Mouse (Mus musculus) myocyte (in vitro differentiated cells): Measurements from ENCODE around the gene Actr1b. TPM values are rescaled to one million over a fixed set of nuclear protein-coding genes. Genes with fewer than 3 reads are reported as not detected.

Experiments
- H3K27me3 ChIP-seq: one replicate; pipeline ENCODE4 v1.6.1; 2011; ENCODE audit not compliant: control insufficient read depth, insufficient read depth, insufficient read length
- H3K36me3 ChIP-seq: one replicate; pipeline ENCODE4 v1.6.1; 2011; ENCODE audit not compliant: control insufficient read depth, insufficient read depth
- H3K4me2 ChIP-seq: one replicate; pipeline ENCODE4 v1.6.1; 2011; ENCODE audit warnings: low read depth, control low read depth
- H3K4me3 ChIP-seq: one replicate; pipeline ENCODE4 v1.5.1; 2011; ENCODE audit warnings: mild to moderate bottlenecking, control low read depth, moderate library complexity
- H3K79me2 ChIP-seq: one replicate; pipeline ENCODE4 v1.6.1; 2011; ENCODE audit not compliant: control insufficient read depth, insufficient read depth
- H3ac ChIP-seq: one replicate; pipeline ENCODE4 v1.6.1; 2011; ENCODE audit not compliant: control insufficient read depth, insufficient read length
- CEBPB ChIP-seq: IDR thresholded peaks from 2 replicates; pipeline ENCODE4 v1.6.1; 2011; ENCODE audit warnings: mild to moderate bottlenecking, moderate library complexity; ENCODE audit not compliant: poor library complexity, insufficient read depth, severe bottlenecking
- E2F4 ChIP-seq: IDR thresholded peaks from one replicate; pipeline ENCODE4 v1.6.1; 2011; ENCODE audit warnings: mild to moderate bottlenecking, control low read depth, moderate library complexity; ENCODE audit not compliant: insufficient read depth
- MAX ChIP-seq: IDR thresholded peaks from one replicate; pipeline ENCODE4 v1.6.1; 2011; ENCODE audit warnings: low read depth, mild to moderate bottlenecking, control low read depth
- MYOD1 ChIP-seq, 3 experiments: IDR thresholded peaks; one replicate each; pipeline ENCODE4 v1.6.1; 2011; ENCODE audit warnings: control low read depth in 2 of 3, low read depth in 2 of 3, mild to moderate bottlenecking in 2 of 3, moderate library complexity in 1 of 3; ENCODE audit not compliant: insufficient read length in 2 of 3, control insufficient read depth in 1 of 3
- MYOG ChIP-seq, 3 experiments: IDR thresholded peaks; one replicate each; pipeline ENCODE4 v1.6.1; 2011; ENCODE audit warnings: control low read depth in 2 of 3, low read depth in 2 of 3, mild to moderate bottlenecking in 2 of 3; ENCODE audit not compliant: insufficient read length in 2 of 3, control insufficient read depth in 1 of 3, insufficient read depth in 1 of 3
- POLR2A ChIP-seq: IDR thresholded peaks from one replicate; pipeline ENCODE4 v1.6.1; 2011; ENCODE audit warnings: low read depth, mild to moderate bottlenecking, control low read depth, moderate library complexity; ENCODE audit not compliant: insufficient read length
- POLR2AphosphoS2 ChIP-seq: IDR thresholded peaks from one replicate; pipeline ENCODE4 v1.6.1; 2011; ENCODE audit warnings: low read depth, control low read depth; ENCODE audit not compliant: insufficient read length
- REST ChIP-seq: IDR thresholded peaks from one replicate; pipeline ENCODE4 v1.6.1; 2011; ENCODE audit warnings: mild to moderate bottlenecking, control low read depth, moderate library complexity; ENCODE audit not compliant: insufficient read depth, insufficient read length
- SRF ChIP-seq: IDR thresholded peaks from one replicate; pipeline ENCODE4 v1.6.1; 2011; ENCODE audit warnings: low read depth; ENCODE audit not compliant: control insufficient read depth, insufficient read length
- TCF12 ChIP-seq: IDR thresholded peaks from one replicate; pipeline ENCODE4 v1.6.1; 2011; ENCODE audit warnings: mild to moderate bottlenecking, control low read depth; ENCODE audit not compliant: poor library complexity, insufficient read depth, severe bottlenecking
- TCF3 ChIP-seq: IDR thresholded peaks from one replicate; pipeline ENCODE4 v1.6.1; 2011; ENCODE audit warnings: low read depth, control low read depth; ENCODE audit not compliant: insufficient read length
- USF1 ChIP-seq: IDR thresholded peaks from one replicate; pipeline ENCODE4 v1.6.1; 2011; ENCODE audit warnings: low read depth, mild to moderate bottlenecking, control low read depth, moderate library complexity
- polyA plus RNA-seq: library from polyadenylated mRNA; unstranded; fragments of >200 nt; fragmentation: generic; extraction: Trizol; gene quantifications from one replicate; pipeline ENCODE4 v1.2.1, GENCODE M21; 2012; ENCODE audit warnings: missing spikeins

Actr1b gene
- polyA plus RNA-seq, 1 experiment = 111 TPM

GRCm38 (mm10) chr1:36683810-36684467 lies 30.3 kb downstream of the Actr1b start:
- no peak overlapping the region for H3K4me3 ChIP-seq
- H3K4me2 ChIP-seq = peak overlapping the region; percentile 21
- TF ChIP-seq E2F4 (no peak), MYOD1 (IDR thresholded peaks at IDR 0.05; ENCODE audit: control insufficient read depth in 1 of 3, insufficient read length in 2 of 3, low read depth in 2 of 3) (peak in 1 of 3 experiments; percentile 30)
- H3K36me3 ChIP-seq = no peaks in the 10 kb centered on the region
- no peaks in the 10 kb centered on the region for H3K79me2 ChIP-seq
- no peaks in the 10 kb centered on the region for H3K27me3 ChIP-seq
- H3ac ChIP-seq = no peak overlapping the region

- Histone ChIP-seq H3K27me3 (no peaks in the 10 kb centered on the region), H3K36me3 (no peaks in the 10 kb centered on the region), H3ac (no peak within 1 kb of the TSS), H3K79me2 (no peaks in the 10 kb centered on the region), H3K4me2 (peak within 1 kb of the TSS; percentile 21), H3K4me3 (no peak within 1 kb of the TSS)
- TF ChIP-seq TCF3 (no peak), MYOD1 (IDR thresholded peaks at IDR 0.05; ENCODE audit: control insufficient read depth in 1 of 3, insufficient read length in 2 of 3, low read depth in 2 of 3) (no peak), E2F4 (no peak), MYOG (IDR thresholded peaks at IDR 0.05; ENCODE audit: control insufficient read depth in 1 of 3, insufficient read depth in 1 of 3, insufficient read length in 2 of 3, low read depth in 2 of 3) (no peak), SRF (no peak), MAX (no peak), POLR2A (no peak), TCF12 (no peak), USF1 (no peak), CEBPB (no peak), REST (no peak), POLR2AphosphoS2 (no peak)
These were observed 31.4 kb downstream of the Actr1b start, which contains the start of gene Fam178b for GRCm38 (mm10) chr1:36682620-36683355. Fam178b (minus strand) TSS chr1:36683183.

GRCm38 (mm10) chr1:36680893-36681292 lies 33.3 kb downstream of the Actr1b start:
- TF ChIP-seq POLR2AphosphoS2 (no peak), REST (no peak), TCF12 (no peak), USF1 (no peak), TCF3 (no peak), POLR2A (no peak)
- Histone ChIP-seq H3K4me2 (no peak overlapping the region), H3K36me3 (no peaks in the 10 kb centered on the region), H3K27me3 (no peaks in the 10 kb centered on the region), H3K4me3 (no peak overlapping the region), H3K79me2 (no peaks in the 10 kb centered on the region), H3ac (no peak overlapping the region)

- Histone ChIP-seq H3K36me3 (no peaks in the 10 kb centered on the region), H3K79me2 (no peaks in the 10 kb centered on the region), H3K4me2 (no peak overlapping the region), H3K4me3 (no peak overlapping the region), H3ac (no peak overlapping the region), H3K27me3 (no peaks in the 10 kb centered on the region)
- TF ChIP-seq USF1 (no peak), REST (no peak), POLR2AphosphoS2 (no peak), MYOD1 (IDR thresholded peaks at IDR 0.05; ENCODE audit: control insufficient read depth in 1 of 3, insufficient read length in 2 of 3, low read depth in 2 of 3) (no peak), POLR2A (no peak)
These were observed 39.3 kb downstream of the Actr1b start for GRCm38 (mm10) chr1:36674936-36675335.

GRCm38 (mm10) chr1:36672648-36673350 lies 41.4 kb downstream of the Actr1b start:
- Histone ChIP-seq H3K27me3 (no peaks in the 10 kb centered on the region), H3K36me3 (no peaks in the 10 kb centered on the region), H3ac (no peak overlapping the region), H3K4me3 (no peak overlapping the region), H3K79me2 (no peaks in the 10 kb centered on the region), H3K4me2 (peak overlapping the region; percentile 50)
- TF ChIP-seq USF1 (no peak), POLR2A (no peak), SRF (no peak), MYOD1 (IDR thresholded peaks at IDR 0.05; ENCODE audit: control insufficient read depth in 1 of 3, insufficient read length in 2 of 3, low read depth in 2 of 3) (no peak), REST (no peak), TCF3 (no peak), MYOG (IDR thresholded peaks at IDR 0.05; ENCODE audit: control insufficient read depth in 1 of 3, insufficient read depth in 1 of 3, insufficient read length in 2 of 3, low read depth in 2 of 3) (no peak), CEBPB (no peak), E2F4 (no peak), TCF12 (no peak), MAX (no peak), POLR2AphosphoS2 (no peak)
